Mouse (Mus musculus) lung, embryonic 16.5 days (tissue): ENCODE data around the gene Spag17. TPM values are rescaled to one million over a fixed set of nuclear protein-coding genes. Genes with fewer than 3 reads are reported as not detected.

Experiments
- ATAC-seq: fragments of 200-750 bp; cut with Nextera tagmentation; 2 replicates; pipeline ENCODE4 v1.8.0; 2017; ENCODE audit warnings: low read depth, mild to moderate bottlenecking, moderate library complexity
- H3K27ac ChIP-seq: fragments of 300-500 bp; sonication (generic); 2 replicates; pipeline ENCODE4 v1.5.1; 2014; ENCODE audit warnings: mild to moderate bottlenecking, control low read depth, low read length
- H3K27me3 ChIP-seq: fragments of 300-500 bp; sonication (generic); 2 replicates; pipeline ENCODE4 v1.6.1; 2014; ENCODE audit warnings: low read depth, low read length, mixed read lengths; ENCODE audit not compliant: control insufficient read depth, insufficient read depth
- H3K36me3 ChIP-seq: fragments of 300-500 bp; sonication (generic); 2 replicates; pipeline ENCODE4 v1.6.1; 2014; ENCODE audit warnings: low read length; ENCODE audit not compliant: control insufficient read depth, insufficient read depth
- H3K4me1 ChIP-seq: fragments of 300-500 bp; sonication (generic); replicated peaks from 2 replicates; pipeline ENCODE4 v1.6.1; 2014; ENCODE audit warnings: low read length, mixed read lengths; ENCODE audit not compliant: control insufficient read depth, insufficient read depth
- H3K4me2 ChIP-seq: fragments of 300-500 bp; sonication (generic); 2 replicates; pipeline ENCODE4 v1.6.1; 2014; ENCODE audit warnings: low read depth, low read length, control low read depth
- H3K4me3 ChIP-seq: fragments of 300-500 bp; sonication (generic); 2 replicates; pipeline ENCODE4 v1.5.1; 2014; ENCODE audit warnings: mild to moderate bottlenecking, low read length, control low read depth
- H3K9ac ChIP-seq: fragments of 300-500 bp; sonication (generic); 2 replicates; pipeline ENCODE4 v1.6.1; 2014; ENCODE audit warnings: low read length, control low read depth
- H3K9me3 ChIP-seq: fragments of 300-500 bp; sonication (generic); 2 replicates; pipeline ENCODE4 v1.6.1; 2016; ENCODE audit warnings: low read length; ENCODE audit not compliant: control insufficient read depth
- WGBS: fragments of 180-500 bp; shearing (Covaris S2); extraction: QIAGEN DNeasy Blood & Tissue Kit; methylation state at CpG from one replicate; pipeline ENCODE4 v1.1.7; 2014; 5-methylcytosine and 5-hydroxymethylcytosine counted together
- polyA plus RNA-seq: library from polyadenylated mRNA; unstranded; fragments of >200 nt; fragmentation: Nextera tagmentation; extraction: Ambion mirVana; gene quantifications from 2 replicates; pipeline ENCODE4 v1.2.1, GENCODE M21; 2015

The Spag17 gene
- 5.8 and 10.0 TPM in 2 replicates for polyA plus RNA-seq

GRCm38 (mm10) chr3:99885187-99885811 is at the start of gene Spag17:
Gene Spag17, plus strand, starts transcription at chr3:99885406.
- H3K27me3 ChIP-seq, result no peaks in the 10 kb centered on the region
- no peak within 1 kb of the TSS for H3K9ac ChIP-seq
- ATAC-seq, result peak; percentile 96
- peaks cover 11% of the 10 kb centered on the region; the same call in 1 of the 2 replicates for H3K4me1 ChIP-seq
- peak within 1 kb of the TSS; percentile 45 for H3K4me2 ChIP-seq
- WGBS, result 18% methylated on average over 16 of the region's 16 CpGs
- peak within 1 kb of the TSS; percentile 11 for H3K4me3 ChIP-seq
- H3K36me3 ChIP-seq, result no peaks in the 10 kb centered on the region
- H3K27ac ChIP-seq, result peak within 1 kb of the TSS; percentile 37; the same call in 1 of the 2 replicates
- no peaks in the 10 kb centered on the region for H3K9me3 ChIP-seq

- 29% methylated on average over 2 of the region's 2 CpGs for WGBS
- Histone ChIP-seq H3K9me3 (no peaks in the 10 kb centered on the region), H3K4me2 (no peak overlapping the region), H3K27ac (no peak overlapping the region), H3K4me3 (no peak overlapping the region), H3K4me1 (no peaks in the 10 kb centered on the region), H3K27me3 (no peaks in the 10 kb centered on the region), H3K9ac (no peak overlapping the region), H3K36me3 (no peaks in the 10 kb centered on the region)
- no peak for ATAC-seq
Measured at GRCm38 (mm10) chr3:99842333-99842732, 42.9 kb upstream of the Spag17 start.

- no peak for ATAC-seq
- Histone ChIP-seq H3K9me3 (no peaks in the 10 kb centered on the region), H3K36me3 (no peaks in the 10 kb centered on the region), H3K4me3 (no peak overlapping the region), H3K27ac (no peak overlapping the region), H3K4me1 (no peaks in the 10 kb centered on the region), H3K9ac (no peak overlapping the region), H3K4me2 (no peak overlapping the region), H3K27me3 (no peaks in the 10 kb centered on the region)
- WGBS, result 72% methylated on average over 3 of the region's 3 CpGs
Measured at GRCm38 (mm10) chr3:99842808-99843207, 42.4 kb upstream of the Spag17 start.

- Histone ChIP-seq H3K27me3 (no peaks in the 10 kb centered on the region), H3K9me3 (no peaks in the 10 kb centered on the region), H3K27ac (no peak overlapping the region), H3K4me2 (no peak overlapping the region), H3K4me1 (no peaks in the 10 kb centered on the region), H3K36me3 (no peaks in the 10 kb centered on the region), H3K9ac (no peak overlapping the region), H3K4me3 (no peak overlapping the region)
- 71% methylated on average over 6 of the region's 6 CpGs for WGBS
- no peak for ATAC-seq
Measured at GRCm38 (mm10) chr3:99843233-99843632, 42.0 kb upstream of the Spag17 start.

GRCm38 (mm10) chr3:99850926-99851325 is 34.3 kb upstream of the Spag17 start:
- Histone ChIP-seq H3K9me3 (no peaks in the 10 kb centered on the region), H3K4me3 (no peak overlapping the region), H3K9ac (no peak overlapping the region), H3K4me1 (no peaks in the 10 kb centered on the region), H3K4me2 (no peak overlapping the region), H3K36me3 (no peaks in the 10 kb centered on the region), H3K27me3 (no peaks in the 10 kb centered on the region), H3K27ac (no peak overlapping the region)
- WGBS, result 54% methylated on average over 7 of the region's 7 CpGs
- no peak for ATAC-seq

- ATAC-seq, result no peak
- 58% methylated on average over 3 of the region's 3 CpGs for WGBS
- no peak overlapping the region for H3K9ac ChIP-seq
- H3K27ac ChIP-seq, result no peak overlapping the region
- H3K4me3 ChIP-seq, result no peak overlapping the region
- H3K27me3 ChIP-seq, result no peaks in the 10 kb centered on the region
- H3K4me1 ChIP-seq, result no peaks in the 10 kb centered on the region
- no peaks in the 10 kb centered on the region for H3K9me3 ChIP-seq
- H3K4me2 ChIP-seq, result no peak overlapping the region
- no peaks in the 10 kb centered on the region for H3K36me3 ChIP-seq
Measured at GRCm38 (mm10) chr3:99854595-99854994, 30.6 kb upstream of the Spag17 start.

GRCm38 (mm10) chr3:99858922-99859321 is 26.3 kb upstream of the Spag17 start:
- no peak overlapping the region for H3K9ac ChIP-seq
- no peak overlapping the region for H3K4me3 ChIP-seq
- H3K27me3 ChIP-seq, result no peaks in the 10 kb centered on the region
- no peak overlapping the region for H3K27ac ChIP-seq
- no peak overlapping the region for H3K4me2 ChIP-seq
- H3K9me3 ChIP-seq, result no peaks in the 10 kb centered on the region
- H3K4me1 ChIP-seq, result no peaks in the 10 kb centered on the region
- no peak for ATAC-seq
- WGBS, result 67% methylated on average over 3 of the region's 3 CpGs
- no peaks in the 10 kb centered on the region for H3K36me3 ChIP-seq

- Histone ChIP-seq H3K4me3 (no peak overlapping the region), H3K36me3 (no peaks in the 10 kb centered on the region), H3K4me1 (no peaks in the 10 kb centered on the region), H3K4me2 (no peak overlapping the region), H3K9me3 (no peaks in the 10 kb centered on the region), H3K27me3 (no peaks in the 10 kb centered on the region), H3K9ac (no peak overlapping the region), H3K27ac (no peak overlapping the region)
- ATAC-seq, result no peak
- 64% methylated on average over 1 of the region's 1 CpGs for WGBS
Measured at GRCm38 (mm10) chr3:99864706-99865105, 20.5 kb upstream of the Spag17 start.

- H3K36me3 ChIP-seq, result no peaks in the 10 kb centered on the region
- no peaks in the 10 kb centered on the region for H3K4me1 ChIP-seq
- ATAC-seq, result no peak
- no peak overlapping the region for H3K4me3 ChIP-seq
- H3K4me2 ChIP-seq, result no peak overlapping the region
- H3K27me3 ChIP-seq, result no peaks in the 10 kb centered on the region
- H3K9ac ChIP-seq, result no peak overlapping the region
- H3K9me3 ChIP-seq, result no peaks in the 10 kb centered on the region
- H3K27ac ChIP-seq, result no peak overlapping the region
Measured at GRCm38 (mm10) chr3:99875137-99875536, 10.1 kb upstream of the Spag17 start.

- 77% methylated on average over 3 of the region's 3 CpGs for WGBS
- Histone ChIP-seq H3K36me3 (no peaks in the 10 kb centered on the region), H3K4me3 (no peak overlapping the region), H3K27ac (no peak overlapping the region), H3K9me3 (no peaks in the 10 kb centered on the region), H3K4me2 (no peak overlapping the region), H3K4me1 (peaks cover 11% of the 10 kb centered on the region; the same call in 1 of the 2 replicates), H3K27me3 (no peaks in the 10 kb centered on the region), H3K9ac (no peak overlapping the region)
- no peak for ATAC-seq
Measured at GRCm38 (mm10) chr3:99881498-99881897, 3.7 kb upstream of the Spag17 start.
